Mouse (Mus musculus): ENCODE measurements at regions not wholly inside any gene's neighbourhood (a gene's known extent, or its start where the extent isn't known, plus 50 kb on each side); places are given as distances from the start of the nearest gene placed in this dataset.

- no peak for TF ChIP-seq CTCF (IDR thresholded peaks at IDR 0.05)
- TF ChIP-seq POLR2A (IDR thresholded peaks at IDR 0.05; ENCODE audit: insufficient read depth, low read depth, low read length), result no peak
These were observed 162.9 kb downstream of the Cetn3 start for GRCm38 (mm10) chr13:81945741-81946140.

All from heart, adult 2 months (tissue).